Mouse (Mus musculus) layer of hippocampus, adult 9-10 months (tissue): ENCODE results near the gene Eml2.
A peak's percentile ranks its signal among the peaks of the same experiment; 100 is the strongest.

Source experiments
- DNase-seq: peaks from one replicate; pipeline ENCODE4 v3.0.0; 2022; ENCODE audit warnings: low spot score

Gene Eml2

GRCm38 (mm10) chr7:19162928-19163327, 13.3 kb upstream of the Eml2 start:
- DNase-seq = no peak

- no peak for DNase-seq
These were observed 12.5 kb upstream of the Eml2 start for GRCm38 (mm10) chr7:19163752-19164151.

- DNase-seq = no peak
These were observed 12.0 kb upstream of the Eml2 start for GRCm38 (mm10) chr7:19164189-19164588.

- no peak for DNase-seq
These were observed 11.2 kb upstream of the Eml2 start for GRCm38 (mm10) chr7:19164978-19165377.

GRCm38 (mm10) chr7:19165656-19166423, 10.4 kb upstream of the Eml2 start, which contains the start of gene Gipr:
TSS of gene Gipr (minus strand) at chr7:19166127.
- no peak for DNase-seq

- DNase-seq = no peak
These were observed 9.2 kb upstream of the Eml2 start for GRCm38 (mm10) chr7:19166990-19167389.

- DNase-seq = no peak
These were observed 6.7 kb upstream of the Eml2 start for GRCm38 (mm10) chr7:19169506-19169905.

GRCm38 (mm10) chr7:19170142-19170541, 6.1 kb upstream of the Eml2 start:
- DNase-seq = no peak

- no peak for DNase-seq
These were observed 4.4 kb upstream of the Eml2 start for GRCm38 (mm10) chr7:19171831-19172230.

- peak; percentile 59 for DNase-seq
These were observed 3.3 kb upstream of the Eml2 start for GRCm38 (mm10) chr7:19172874-19173273.

- DNase-seq = no peak
These were observed 311 bp downstream of the Eml2 start for GRCm38 (mm10) chr7:19176516-19176947.

GRCm38 (mm10) chr7:19177216-19177615, 995 bp downstream of the Eml2 start:
- DNase-seq = no peak

GRCm38 (mm10) chr7:19178035-19178434, 1.8 kb downstream of the Eml2 start:
- no peak for DNase-seq

- peak; percentile 75 for DNase-seq
These were observed 2.3 kb downstream of the Eml2 start for GRCm38 (mm10) chr7:19178443-19179092.

GRCm38 (mm10) chr7:19179173-19179572, 3.0 kb downstream of the Eml2 start:
- DNase-seq = no peak

- no peak for DNase-seq
These were observed 3.7 kb downstream of the Eml2 start for GRCm38 (mm10) chr7:19179936-19180335.

GRCm38 (mm10) chr7:19180862-19181429, 4.7 kb downstream of the Eml2 start:
- no peak for DNase-seq

- DNase-seq = no peak
These were observed 8.0 kb downstream of the Eml2 start for GRCm38 (mm10) chr7:19184250-19184649.

- DNase-seq = no peak
These were observed 8.5 kb downstream of the Eml2 start for GRCm38 (mm10) chr7:19184758-19185157.

- DNase-seq = no peak
These were observed 18.5 kb downstream of the Eml2 start for GRCm38 (mm10) chr7:19194676-19195075.

GRCm38 (mm10) chr7:19196676-19197075, 20.5 kb downstream of the Eml2 start:
- no peak for DNase-seq

- DNase-seq = no peak
These were observed 21.8 kb downstream of the Eml2 start for GRCm38 (mm10) chr7:19197985-19198384.

GRCm38 (mm10) chr7:19201660-19202059, 25.4 kb downstream of the Eml2 start:
- DNase-seq = no peak
